Mouse (Mus musculus): ENCODE results near the gene Stat4. TPM values are rescaled to one million over a fixed set of nuclear protein-coding genes. Genes with fewer than 3 reads are reported as not detected.

Gene Stat4
- polyA plus RNA-seq, 1 experiment: not detected

DNA sequence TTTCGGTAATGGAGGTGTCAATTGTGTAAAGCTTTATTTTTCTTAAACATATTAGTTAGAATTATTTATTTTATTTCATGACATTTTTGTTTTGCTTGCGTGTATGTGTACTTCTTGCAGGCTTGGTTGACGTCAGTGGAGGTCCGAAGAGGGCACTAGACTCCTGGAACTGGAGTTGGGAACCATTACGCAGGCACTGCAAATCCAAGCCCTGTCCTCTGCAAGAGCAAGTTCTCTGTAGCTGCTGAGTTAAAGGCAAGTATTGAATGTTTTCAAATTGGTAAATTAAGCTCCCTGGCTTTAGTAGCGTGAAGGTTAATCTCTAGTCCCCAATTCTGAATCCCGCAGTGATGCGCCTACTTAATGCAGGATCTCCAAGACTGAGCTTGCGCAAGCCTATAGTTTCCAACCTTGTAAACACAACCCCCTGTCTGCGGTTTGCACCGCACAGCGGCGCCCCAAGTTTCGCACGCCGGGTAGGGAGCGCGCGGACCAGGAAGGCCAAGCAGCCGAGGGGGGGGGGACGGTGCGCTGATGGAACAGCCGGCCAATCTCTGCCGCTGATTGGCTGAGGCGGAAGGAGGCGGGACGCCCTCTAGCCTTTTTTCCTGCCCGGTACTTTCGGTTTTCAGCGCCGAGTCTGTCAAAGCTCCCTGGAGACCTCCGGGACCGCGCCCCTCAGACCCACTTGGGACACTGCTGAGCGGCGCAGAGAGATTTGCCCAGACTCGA, 132.1 kb downstream of the Stat4 start, which contains the start of gene Stat1:
TSS of gene Stat1 (plus strand) at position 581 of the 732 bp plus-strand sequence.
- Histone ChIP-seq H3K4me2 (ENCODE audit: low read depth) (peak within 1 kb of the TSS; percentile 93), H3K79me2 (ENCODE audit: control insufficient read depth, insufficient read depth) (no peaks in the 10 kb centered on the region), H3K27me3 (ENCODE audit: control insufficient read depth, insufficient read depth, insufficient read length) (no peaks in the 10 kb centered on the region), H3K4me3 (peak within 1 kb of the TSS; percentile 87), H3K36me3 (ENCODE audit: control insufficient read depth, insufficient read depth) (no peaks in the 10 kb centered on the region), H3ac (ENCODE audit: control insufficient read depth, insufficient read length) (peak within 1 kb of the TSS; percentile 4)
- peak in 2 of 3 experiments; percentile 4 to 40 for TF ChIP-seq MYOG (IDR thresholded peaks at IDR 0.05; ENCODE audit: control insufficient read depth in 1 of 3, insufficient read depth in 1 of 3, insufficient read length in 2 of 3, low read depth in 2 of 3)
- TF ChIP-seq TCF3 (IDR thresholded peaks at IDR 0.05; ENCODE audit: insufficient read length, low read depth): no peak
- no peak for TF ChIP-seq SRF (IDR thresholded peaks at IDR 0.05; ENCODE audit: control insufficient read depth, insufficient read length, low read depth)
- TF ChIP-seq POLR2A (IDR thresholded peaks at IDR 0.05; ENCODE audit: insufficient read length, low read depth): peak; percentile 55
- no peak for TF ChIP-seq REST (IDR thresholded peaks at IDR 0.05; ENCODE audit: insufficient read depth, insufficient read length)
- no peak for TF ChIP-seq USF1 (IDR thresholded peaks at IDR 0.05; ENCODE audit: low read depth)
- TF ChIP-seq POLR2AphosphoS2 (IDR thresholded peaks at IDR 0.05; ENCODE audit: insufficient read length, low read depth): peak; percentile 23
- peak; percentile 82 for TF ChIP-seq E2F4 (IDR thresholded peaks at IDR 0.05; ENCODE audit: insufficient read depth)
- peak in 1 of 3 experiments; percentile 31 for TF ChIP-seq MYOD1 (IDR thresholded peaks at IDR 0.05; ENCODE audit: control insufficient read depth in 1 of 3, insufficient read length in 2 of 3, low read depth in 2 of 3)
- TF ChIP-seq CEBPB (IDR thresholded peaks at IDR 0.05; ENCODE audit: insufficient read depth, poor library complexity, severe bottlenecking): peak; percentile 53
- TF ChIP-seq TCF12 (IDR thresholded peaks at IDR 0.05; ENCODE audit: insufficient read depth, poor library complexity, severe bottlenecking): no peak
- no peak for TF ChIP-seq MAX (IDR thresholded peaks at IDR 0.05; ENCODE audit: low read depth)

DNA sequence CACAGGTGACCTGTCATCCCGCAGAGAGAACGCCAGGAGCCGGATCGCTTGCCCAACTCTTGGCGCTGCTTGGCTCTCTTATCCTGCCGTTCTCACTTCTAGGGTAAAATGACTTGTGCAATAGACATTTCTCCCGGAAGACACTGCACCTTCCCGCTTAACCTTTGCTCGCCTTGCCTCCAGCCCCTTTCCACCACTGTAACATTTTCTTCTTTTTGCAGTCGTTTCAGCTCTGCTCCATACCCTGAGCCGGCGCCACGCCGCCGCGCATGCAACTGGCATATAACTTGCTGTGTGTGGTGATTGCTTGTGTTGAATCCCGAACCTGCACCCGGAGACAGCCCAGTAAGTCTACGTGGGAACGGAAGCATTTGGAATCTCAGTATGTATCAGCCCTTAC, 132.7 kb downstream of the Stat4 start:
- Histone ChIP-seq H3K4me3 (peak overlapping the region; percentile 87), H3K27me3 (ENCODE audit: control insufficient read depth, insufficient read depth, insufficient read length) (no peaks in the 10 kb centered on the region), H3K79me2 (ENCODE audit: control insufficient read depth, insufficient read depth) (no peaks in the 10 kb centered on the region), H3K4me2 (ENCODE audit: low read depth) (peak overlapping the region; percentile 90), H3ac (ENCODE audit: control insufficient read depth, insufficient read length) (peak overlapping the region; percentile 4), H3K36me3 (ENCODE audit: control insufficient read depth, insufficient read depth) (no peaks in the 10 kb centered on the region)
- TF ChIP-seq CEBPB (IDR thresholded peaks at IDR 0.05; ENCODE audit: insufficient read depth, poor library complexity, severe bottlenecking): no peak
- TF ChIP-seq USF1 (IDR thresholded peaks at IDR 0.05; ENCODE audit: low read depth): no peak
- TF ChIP-seq MYOG (IDR thresholded peaks at IDR 0.05; ENCODE audit: control insufficient read depth in 1 of 3, insufficient read depth in 1 of 3, insufficient read length in 2 of 3, low read depth in 2 of 3): no peak
- no peak for TF ChIP-seq POLR2AphosphoS2 (IDR thresholded peaks at IDR 0.05; ENCODE audit: insufficient read length, low read depth)
- TF ChIP-seq POLR2A (IDR thresholded peaks at IDR 0.05; ENCODE audit: insufficient read length, low read depth): no peak
- no peak for TF ChIP-seq TCF12 (IDR thresholded peaks at IDR 0.05; ENCODE audit: insufficient read depth, poor library complexity, severe bottlenecking)
- no peak for TF ChIP-seq E2F4 (IDR thresholded peaks at IDR 0.05; ENCODE audit: insufficient read depth)
- TF ChIP-seq MAX (IDR thresholded peaks at IDR 0.05; ENCODE audit: low read depth): no peak
- TF ChIP-seq TCF3 (IDR thresholded peaks at IDR 0.05; ENCODE audit: insufficient read length, low read depth): no peak
- no peak for TF ChIP-seq SRF (IDR thresholded peaks at IDR 0.05; ENCODE audit: control insufficient read depth, insufficient read length, low read depth)
- TF ChIP-seq MYOD1 (IDR thresholded peaks at IDR 0.05; ENCODE audit: control insufficient read depth in 1 of 3, insufficient read length in 2 of 3, low read depth in 2 of 3): no peak

DNA sequence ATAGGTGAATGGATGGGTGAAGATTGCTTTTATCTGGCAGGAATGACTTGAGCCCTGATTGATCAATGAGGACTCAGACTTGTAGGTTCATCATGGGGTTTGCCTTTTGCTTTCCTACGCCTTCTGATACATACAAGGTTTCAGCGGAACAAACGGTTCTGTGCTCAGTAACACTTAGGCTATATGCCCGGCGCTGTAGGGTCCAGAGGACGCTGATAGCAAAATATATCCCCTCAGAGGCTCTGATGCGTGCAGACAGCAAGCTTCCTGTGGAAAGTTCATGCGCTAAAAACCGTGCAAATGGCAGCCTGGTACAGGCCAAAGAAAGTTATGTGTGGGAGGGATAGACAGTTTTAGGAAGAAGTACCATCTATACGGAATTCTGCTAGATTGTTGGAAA, 133.2 kb downstream of the Stat4 start:
- Histone ChIP-seq H3K79me2 (ENCODE audit: control insufficient read depth, insufficient read depth) (no peaks in the 10 kb centered on the region), H3K36me3 (ENCODE audit: control insufficient read depth, insufficient read depth) (no peaks in the 10 kb centered on the region), H3K4me3 (peak overlapping the region; percentile 87), H3K27me3 (ENCODE audit: control insufficient read depth, insufficient read depth, insufficient read length) (no peaks in the 10 kb centered on the region), H3K4me2 (ENCODE audit: low read depth) (peak overlapping the region; percentile 90), H3ac (ENCODE audit: control insufficient read depth, insufficient read length) (peak overlapping the region; percentile 4)
- TF ChIP-seq MAX (IDR thresholded peaks at IDR 0.05; ENCODE audit: low read depth): no peak
- TF ChIP-seq MYOG (IDR thresholded peaks at IDR 0.05; ENCODE audit: control insufficient read depth in 1 of 3, insufficient read depth in 1 of 3, insufficient read length in 2 of 3, low read depth in 2 of 3): no peak
- no peak for TF ChIP-seq POLR2AphosphoS2 (IDR thresholded peaks at IDR 0.05; ENCODE audit: insufficient read length, low read depth)
- TF ChIP-seq USF1 (IDR thresholded peaks at IDR 0.05; ENCODE audit: low read depth): no peak
- TF ChIP-seq MYOD1 (IDR thresholded peaks at IDR 0.05; ENCODE audit: control insufficient read depth in 1 of 3, insufficient read length in 2 of 3, low read depth in 2 of 3): no peak
- no peak for TF ChIP-seq REST (IDR thresholded peaks at IDR 0.05; ENCODE audit: insufficient read depth, insufficient read length)
- TF ChIP-seq SRF (IDR thresholded peaks at IDR 0.05; ENCODE audit: control insufficient read depth, insufficient read length, low read depth): no peak
- no peak for TF ChIP-seq POLR2A (IDR thresholded peaks at IDR 0.05; ENCODE audit: insufficient read length, low read depth)
- TF ChIP-seq TCF3 (IDR thresholded peaks at IDR 0.05; ENCODE audit: insufficient read length, low read depth): no peak
- TF ChIP-seq CEBPB (IDR thresholded peaks at IDR 0.05; ENCODE audit: insufficient read depth, poor library complexity, severe bottlenecking): no peak
- no peak for TF ChIP-seq TCF12 (IDR thresholded peaks at IDR 0.05; ENCODE audit: insufficient read depth, poor library complexity, severe bottlenecking)

DNA sequence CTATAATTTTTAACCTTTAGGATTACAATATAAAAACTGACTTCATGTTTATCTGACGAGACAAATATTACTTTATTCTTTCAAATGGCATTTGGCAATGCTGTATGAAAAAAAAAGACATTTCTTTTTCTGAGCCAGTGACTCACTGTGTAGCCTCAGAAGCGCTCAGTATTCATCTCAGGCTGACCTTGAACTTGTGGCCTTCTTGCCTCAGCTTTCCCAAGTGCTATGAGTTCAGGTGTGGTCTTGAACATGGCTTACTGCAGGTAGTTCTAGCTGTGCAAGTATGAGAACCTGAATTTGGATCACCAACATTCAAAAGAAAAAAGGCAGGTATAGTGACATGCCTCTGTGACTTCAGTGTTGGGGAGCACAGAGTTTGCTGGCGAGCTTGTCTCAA, 134.1 kb downstream of the Stat4 start:
- TF ChIP-seq REST (IDR thresholded peaks at IDR 0.05; ENCODE audit: insufficient read depth, insufficient read length) (no peak), POLR2AphosphoS2 (IDR thresholded peaks at IDR 0.05; ENCODE audit: insufficient read length, low read depth) (no peak), SRF (IDR thresholded peaks at IDR 0.05; ENCODE audit: control insufficient read depth, insufficient read length, low read depth) (no peak), TCF3 (IDR thresholded peaks at IDR 0.05; ENCODE audit: insufficient read length, low read depth) (no peak), POLR2A (IDR thresholded peaks at IDR 0.05; ENCODE audit: insufficient read length, low read depth) (no peak)
- Histone ChIP-seq H3K4me2 (ENCODE audit: low read depth) (no peak overlapping the region), H3K79me2 (ENCODE audit: control insufficient read depth, insufficient read depth) (no peaks in the 10 kb centered on the region), H3K36me3 (ENCODE audit: control insufficient read depth, insufficient read depth) (peaks cover 4% of the 10 kb centered on the region), H3ac (ENCODE audit: control insufficient read depth, insufficient read length) (no peak overlapping the region), H3K27me3 (ENCODE audit: control insufficient read depth, insufficient read depth, insufficient read length) (no peaks in the 10 kb centered on the region), H3K4me3 (no peak overlapping the region)

Measured in myocyte (in vitro differentiated cells).